Mouse (Mus musculus) forebrain, embryonic 15.5 days (tissue): Measurements from ENCODE around the gene Nfia. TPM values are rescaled to one million over a fixed set of nuclear protein-coding genes. Genes with fewer than 3 reads are reported as not detected.

Experiments used
- ATAC-seq: fragments of 200-750 bp; cut with Nextera tagmentation; replicated peaks from 2 replicates; pipeline ENCODE4 v1.8.0; 2017; ENCODE audit warnings: mild to moderate bottlenecking, moderate TSS enrichment, moderate library complexity
- H3K27ac ChIP-seq: fragments of 300-500 bp; sonication (generic); replicated peaks from 2 replicates; pipeline ENCODE4 v1.5.1; 2015; ENCODE audit warnings: mild to moderate bottlenecking, inconsistent platforms
- H3K27me3 ChIP-seq: fragments of 300-500 bp; sonication (generic); 2 replicates; pipeline ENCODE4 v1.6.1; 2015; ENCODE audit warnings: inconsistent platforms
- H3K36me3 ChIP-seq: fragments of 300-500 bp; sonication (generic); 2 replicates; pipeline ENCODE4 v1.6.1; 2015; ENCODE audit warnings: mild to moderate bottlenecking, inconsistent platforms
- H3K4me1 ChIP-seq: fragments of 300-500 bp; sonication (generic); 2 replicates; pipeline ENCODE4 v1.6.1; 2015; ENCODE audit warnings: inconsistent platforms
- H3K4me2 ChIP-seq: fragments of 300-500 bp; sonication (generic); replicated peaks from 2 replicates; pipeline ENCODE4 v1.6.1; 2015; ENCODE audit warnings: mild to moderate bottlenecking, inconsistent platforms
- H3K4me3 ChIP-seq: fragments of 300-500 bp; sonication (generic); 2 replicates; pipeline ENCODE4 v1.5.1; 2015; ENCODE audit warnings: mild to moderate bottlenecking, inconsistent platforms
- H3K9ac ChIP-seq: fragments of 300-500 bp; sonication (generic); replicated peaks from 2 replicates; pipeline ENCODE4 v1.6.1; 2015; ENCODE audit warnings: mild to moderate bottlenecking, inconsistent platforms
- H3K9me3 ChIP-seq: fragments of 300-500 bp; sonication (generic); 2 replicates; pipeline ENCODE4 v1.6.1; 2016; ENCODE audit warnings: inconsistent platforms
- WGBS: fragments of 180-500 bp; shearing (Covaris S2); methylation state at CpG from one replicate; pipeline ENCODE4 v1.1.7; 2015; ENCODE audit warnings: mixed read lengths; 5-methylcytosine and 5-hydroxymethylcytosine counted together
- polyA plus RNA-seq: library from polyadenylated mRNA; unstranded; fragments of >200 nt; fragmentation: Nextera tagmentation; extraction: Ambion mirVana; gene quantifications from 2 replicates; pipeline ENCODE4 v1.2.1, GENCODE M21; 2015

Gene Nfia
- polyA plus RNA-seq, 1 experiment from 2014 or later, result 98.3 TPM

GRCm38 (mm10) chr4:97868307-97868937 is 95.9 kb downstream of the Nfia start:
- peak overlapping the region; percentile 45 for H3K4me2 ChIP-seq
- H3K9me3 ChIP-seq, result no peaks in the 10 kb centered on the region
- 41% methylated on average over 10 of the region's 10 CpGs for WGBS
- H3K27ac ChIP-seq, result peak overlapping the region; percentile 89
- peak; percentile 38 for ATAC-seq
- peaks cover 69% of the 10 kb centered on the region for H3K4me1 ChIP-seq
- no peak overlapping the region; the same call in 1 of the 2 replicates for H3K9ac ChIP-seq
- H3K36me3 ChIP-seq, result no peaks in the 10 kb centered on the region
- H3K4me3 ChIP-seq, result peak overlapping the region; percentile 38
- no peaks in the 10 kb centered on the region for H3K27me3 ChIP-seq

GRCm38 (mm10) chr4:97868938-97869440 is 96.5 kb downstream of the Nfia start:
- H3K9me3 ChIP-seq, result no peaks in the 10 kb centered on the region
- H3K4me2 ChIP-seq, result peak overlapping the region; percentile 45
- H3K9ac ChIP-seq, result 0 out of 2 replicates have a peak overlapping the region, but pooled peaks have one; percentile 11
- H3K36me3 ChIP-seq, result no peaks in the 10 kb centered on the region
- 29% methylated on average over 27 of the region's 27 CpGs for WGBS
- H3K27ac ChIP-seq, result peak overlapping the region; percentile 89
- no peaks in the 10 kb centered on the region for H3K27me3 ChIP-seq
- H3K4me1 ChIP-seq, result peaks cover 71% of the 10 kb centered on the region
- peak; percentile 92 for ATAC-seq
- peak overlapping the region; percentile 38 for H3K4me3 ChIP-seq

GRCm38 (mm10) chr4:97869451-97869850 is 96.9 kb downstream of the Nfia start:
- Histone ChIP-seq H3K4me3 (peak overlapping the region; percentile 38), H3K27me3 (no peaks in the 10 kb centered on the region), H3K4me1 (peaks cover 75% of the 10 kb centered on the region), H3K36me3 (no peaks in the 10 kb centered on the region), H3K9ac (peak overlapping the region; percentile 11; the same call in 1 of the 2 replicates), H3K4me2 (peak overlapping the region; percentile 45), H3K9me3 (no peaks in the 10 kb centered on the region), H3K27ac (peak overlapping the region; percentile 89)
- ATAC-seq, result no peak
- 39% methylated on average over 7 of the region's 7 CpGs for whole genome bisulfite sequencing

- Histone ChIP-seq H3K27me3 (no peaks in the 10 kb centered on the region), H3K36me3 (no peaks in the 10 kb centered on the region), H3K27ac (peak overlapping the region; percentile 45), H3K9ac (no peak overlapping the region), H3K4me3 (no peak overlapping the region), H3K9me3 (no peaks in the 10 kb centered on the region), H3K4me1 (peaks cover 80% of the 10 kb centered on the region), H3K4me2 (no peak overlapping the region)
- 24% methylated on average over 9 of the region's 9 CpGs for WGBS
- peak; percentile 24; the same call in 1 of the 2 replicates for ATAC-seq
These were observed 99.4 kb downstream of the Nfia start for GRCm38 (mm10) chr4:97871770-97872439.

- ATAC-seq, result no peak
- 42% methylated on average over 3 of the region's 3 CpGs for WGBS
- H3K4me3 ChIP-seq, result no peak overlapping the region
These were observed 102.4 kb downstream of the Nfia start for GRCm38 (mm10) chr4:97874916-97875315.

GRCm38 (mm10) chr4:97875901-97876300 is 103.4 kb downstream of the Nfia start:
- ATAC-seq, result no peak
- 45% methylated on average over 3 of the region's 3 CpGs for WGBS
- Histone ChIP-seq H3K4me1 (peaks cover 74% of the 10 kb centered on the region), H3K4me3 (no peak overlapping the region), H3K36me3 (no peaks in the 10 kb centered on the region), H3K9me3 (no peaks in the 10 kb centered on the region), H3K27ac (peak overlapping the region; percentile 40), H3K27me3 (no peaks in the 10 kb centered on the region), H3K4me2 (no peak overlapping the region), H3K9ac (no peak overlapping the region)

More at GRCm38 (mm10) chr4:97874916-97875315, 102.4 kb downstream of the Nfia start:
- peaks cover 70% of the 10 kb centered on the region for H3K4me1 ChIP-seq
- H3K36me3 ChIP-seq, result no peaks in the 10 kb centered on the region
- no peak overlapping the region for H3K9ac ChIP-seq
- H3K27me3 ChIP-seq, result no peaks in the 10 kb centered on the region
- peak overlapping the region; percentile 47; the same call in 1 of the 2 replicates for H3K27ac ChIP-seq
- H3K9me3 ChIP-seq, result no peaks in the 10 kb centered on the region
- H3K4me2 ChIP-seq, result no peak overlapping the region

- Histone ChIP-seq H3K9ac (no peak overlapping the region), H3K36me3 (no peaks in the 10 kb centered on the region), H3K9me3 (no peaks in the 10 kb centered on the region), H3K4me1 (peaks cover 52% of the 10 kb centered on the region), H3K27ac (peak overlapping the region; percentile 82), H3K4me2 (no peak overlapping the region), H3K27me3 (no peaks in the 10 kb centered on the region), H3K4me3 (no peak overlapping the region)
- WGBS, result 61% methylated on average over 7 of the region's 7 CpGs
- no peak for ATAC-seq
These were observed 107.2 kb downstream of the Nfia start for GRCm38 (mm10) chr4:97879696-97880095.

GRCm38 (mm10) chr4:97880120-97881055 is 107.9 kb downstream of the Nfia start:
- no peak overlapping the region for H3K4me2 ChIP-seq
- peak; percentile 93 for ATAC-seq
- peaks cover 45% of the 10 kb centered on the region for H3K4me1 ChIP-seq
- H3K9ac ChIP-seq, result no peak overlapping the region
- H3K9me3 ChIP-seq, result no peaks in the 10 kb centered on the region
- no peaks in the 10 kb centered on the region for H3K27me3 ChIP-seq
- H3K4me3 ChIP-seq, result no peak overlapping the region
- WGBS, result 44% methylated on average over 9 of the region's 9 CpGs
- H3K36me3 ChIP-seq, result no peaks in the 10 kb centered on the region
- peak overlapping the region; percentile 82 for H3K27ac ChIP-seq

- Histone ChIP-seq H3K4me1 (peaks cover 14% of the 10 kb centered on the region), H3K27ac (no peak overlapping the region), H3K36me3 (no peaks in the 10 kb centered on the region), H3K9me3 (no peaks in the 10 kb centered on the region), H3K9ac (no peak overlapping the region), H3K27me3 (no peaks in the 10 kb centered on the region), H3K4me2 (no peak overlapping the region), H3K4me3 (no peak overlapping the region)
- 71% methylated on average over 5 of the region's 5 CpGs for WGBS
- ATAC-seq, result no peak
These were observed 113.0 kb downstream of the Nfia start for GRCm38 (mm10) chr4:97885574-97885973.

GRCm38 (mm10) chr4:97886220-97886619 is 113.7 kb downstream of the Nfia start:
- Histone ChIP-seq H3K9me3 (no peaks in the 10 kb centered on the region), H3K4me3 (no peak overlapping the region), H3K36me3 (no peaks in the 10 kb centered on the region), H3K9ac (no peak overlapping the region), H3K4me2 (no peak overlapping the region), H3K4me1 (peaks cover 8% of the 10 kb centered on the region), H3K27me3 (no peaks in the 10 kb centered on the region), H3K27ac (0 out of 2 replicates have a peak overlapping the region, but pooled peaks have one; percentile 29)
- no peak for ATAC-seq
- WGBS, result 76% methylated on average over 5 of the region's 5 CpGs

- WGBS, result 89% methylated on average over 1 of the region's 1 CpGs
- Histone ChIP-seq H3K4me1 (peaks cover 8% of the 10 kb centered on the region; the same call in 1 of the 2 replicates), H3K36me3 (no peaks in the 10 kb centered on the region), H3K9ac (no peak overlapping the region), H3K27ac (no peak overlapping the region), H3K9me3 (no peaks in the 10 kb centered on the region), H3K4me3 (no peak overlapping the region), H3K27me3 (no peaks in the 10 kb centered on the region), H3K4me2 (no peak overlapping the region)
- ATAC-seq, result no peak
These were observed 114.7 kb downstream of the Nfia start for GRCm38 (mm10) chr4:97887228-97887627.
